Mouse (Mus musculus): Measurements from ENCODE around the gene Gramd1b. TPM values are rescaled to one million over a fixed set of nuclear protein-coding genes. Genes with fewer than 3 reads are reported as not detected.

Gene Gramd1b
- polyA plus RNA-seq, 1 experiment from 2014 or later = 13.5 TPM

DNA sequence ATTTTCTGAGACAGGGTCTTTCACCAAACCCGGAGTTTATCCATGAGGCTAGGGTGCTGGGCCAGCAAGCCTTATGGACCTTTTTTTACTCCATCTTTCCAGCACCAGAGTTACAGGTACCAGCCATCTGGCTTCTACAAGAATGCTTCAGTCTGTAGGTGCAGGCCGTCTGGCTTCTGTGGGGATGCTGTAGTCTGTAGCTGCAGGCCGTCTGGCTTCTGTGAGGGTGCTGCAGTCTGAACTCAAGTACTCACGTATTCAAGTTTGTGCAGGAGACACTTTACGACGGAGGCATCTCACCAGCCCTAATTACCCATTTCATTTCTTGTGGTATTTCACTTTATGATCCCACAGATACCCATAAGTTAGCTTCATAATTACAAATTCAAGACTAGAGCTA lies 14.0 kb upstream of the Gramd1b start:
- ATAC-seq (ENCODE audit: low FRiP score) = no peak
- no peak overlapping the region for H3K9ac ChIP-seq
- no peak overlapping the region for H3K4me2 ChIP-seq
- no peaks in the 10 kb centered on the region for H3K36me3 ChIP-seq
- no peak overlapping the region for H3K27ac ChIP-seq
- H3K9me3 ChIP-seq = no peaks in the 10 kb centered on the region
- WGBS = 80% methylated on average over 6 of the region's 6 CpGs
- no peak overlapping the region for H3K4me3 ChIP-seq
- no peaks in the 10 kb centered on the region for H3K27me3 ChIP-seq
- 0 out of 2 replicates have a peak, but pooled peaks cover 6% of the 10 kb centered on the region for H3K4me1 ChIP-seq (replicated peaks)

DNA sequence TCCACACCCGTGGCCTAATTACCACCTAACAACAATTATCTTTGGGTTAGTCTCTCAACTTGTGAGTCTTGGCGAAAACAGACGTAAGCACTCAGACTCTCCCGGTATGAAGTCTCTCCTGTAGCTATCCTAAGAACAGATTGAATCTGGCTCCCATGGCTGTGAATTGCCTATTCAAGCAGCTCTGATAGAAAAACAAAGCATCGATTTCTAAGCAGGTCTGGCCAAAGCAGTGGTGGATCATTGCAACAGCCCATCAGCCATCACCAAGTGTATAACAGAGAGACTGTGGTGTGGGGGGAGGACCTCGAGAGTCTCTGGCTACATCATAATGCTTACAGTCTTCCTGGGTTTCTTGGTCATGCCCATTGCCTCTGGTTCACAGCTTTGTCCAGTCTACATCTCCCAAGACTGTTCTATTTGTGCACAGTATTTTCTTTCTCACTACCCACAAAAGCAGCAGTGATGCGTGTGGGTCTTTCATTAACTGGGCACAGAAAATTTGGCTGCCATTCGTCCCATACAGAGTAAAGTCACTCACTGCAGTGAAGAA lies 8.5 kb upstream of the Gramd1b start:
- Histone ChIP-seq H3K4me2 (no peak overlapping the region), H3K9me3 (no peaks in the 10 kb centered on the region), H3K9ac (no peak overlapping the region), H3K4me3 (no peak overlapping the region), H3K4me1 (replicated peaks) (peaks cover 23% of the 10 kb centered on the region), H3K27ac (0 out of 2 replicates have a peak overlapping the region, but pooled peaks have one; percentile 12), H3K27me3 (no peaks in the 10 kb centered on the region), H3K36me3 (no peaks in the 10 kb centered on the region)
- peak; percentile 47 for ATAC-seq (ENCODE audit: low FRiP score)
- WGBS = 45% methylated on average over 8 of the region's 8 CpGs

DNA sequence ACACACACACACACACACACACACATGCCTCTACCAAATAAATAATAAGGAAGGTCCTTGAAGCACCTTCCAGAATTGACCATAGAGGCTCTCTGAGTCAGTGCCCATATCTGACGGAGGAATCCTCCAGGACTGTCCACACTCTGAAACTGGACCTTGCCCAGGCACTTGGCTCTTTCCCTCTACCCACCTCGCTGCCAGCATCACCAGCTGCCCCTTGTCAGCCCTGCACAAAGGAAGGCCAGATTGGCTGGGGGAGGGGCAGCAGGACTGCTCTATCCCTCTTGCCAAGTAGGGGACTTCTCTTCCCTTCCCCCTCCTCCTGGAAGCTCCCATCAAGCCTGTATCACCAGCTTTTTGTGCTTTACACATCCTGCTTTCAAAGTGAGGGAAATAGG lies 6.5 kb upstream of the Gramd1b start:
- no peaks in the 10 kb centered on the region for H3K27me3 ChIP-seq
- no peaks in the 10 kb centered on the region for H3K9me3 ChIP-seq
- H3K9ac ChIP-seq = no peak overlapping the region
- 25% methylated on average over 2 of the region's 2 CpGs for WGBS
- H3K4me1 ChIP-seq (replicated peaks) = peaks cover 23% of the 10 kb centered on the region
- H3K4me2 ChIP-seq = no peak overlapping the region
- ATAC-seq (ENCODE audit: low FRiP score) = peak; percentile 81
- no peak overlapping the region for H3K4me3 ChIP-seq
- peak overlapping the region; percentile 55 for H3K27ac ChIP-seq
- H3K36me3 ChIP-seq = no peaks in the 10 kb centered on the region

DNA sequence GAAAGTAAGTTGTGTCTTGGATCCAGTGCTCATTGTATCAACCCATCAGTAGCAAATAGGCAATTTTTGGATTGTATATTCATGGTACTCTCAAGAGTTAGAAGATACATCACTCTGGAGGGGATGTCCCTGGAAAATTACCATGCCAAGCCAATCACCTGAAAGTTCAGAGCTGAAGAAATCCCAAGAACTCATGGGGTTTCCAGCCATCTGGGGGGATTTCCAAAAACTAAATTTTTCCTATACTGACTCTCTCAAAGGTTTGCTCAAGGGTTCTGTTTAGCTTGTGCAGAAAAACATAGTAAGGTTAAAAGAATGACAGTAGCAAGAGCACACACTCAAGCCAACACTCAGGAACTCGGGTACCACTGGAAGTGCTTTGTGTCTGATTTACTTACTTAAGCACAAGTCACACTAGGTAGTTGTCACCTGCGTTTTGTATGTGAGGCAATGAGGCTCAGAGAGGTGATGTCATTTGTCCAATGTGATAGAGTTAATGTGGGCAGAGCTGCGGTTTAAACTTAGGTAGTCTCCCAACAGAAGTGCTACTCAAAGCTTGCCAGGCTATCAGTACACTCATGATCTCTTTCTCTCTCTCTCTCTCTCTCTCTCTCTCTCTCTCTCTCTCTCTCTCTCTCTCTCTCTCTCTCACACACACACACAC lies 6.0 kb upstream of the Gramd1b start:
- H3K4me1 ChIP-seq (replicated peaks) = peaks cover 23% of the 10 kb centered on the region
- H3K4me3 ChIP-seq = no peak overlapping the region
- H3K36me3 ChIP-seq = no peaks in the 10 kb centered on the region
- no peak overlapping the region for H3K9ac ChIP-seq
- no peaks in the 10 kb centered on the region for H3K27me3 ChIP-seq
- H3K9me3 ChIP-seq = no peaks in the 10 kb centered on the region
- H3K27ac ChIP-seq = no peak overlapping the region
- no peak for ATAC-seq (ENCODE audit: low FRiP score)
- 84% methylated on average over 3 of the region's 3 CpGs for WGBS
- H3K4me2 ChIP-seq = no peak overlapping the region

DNA sequence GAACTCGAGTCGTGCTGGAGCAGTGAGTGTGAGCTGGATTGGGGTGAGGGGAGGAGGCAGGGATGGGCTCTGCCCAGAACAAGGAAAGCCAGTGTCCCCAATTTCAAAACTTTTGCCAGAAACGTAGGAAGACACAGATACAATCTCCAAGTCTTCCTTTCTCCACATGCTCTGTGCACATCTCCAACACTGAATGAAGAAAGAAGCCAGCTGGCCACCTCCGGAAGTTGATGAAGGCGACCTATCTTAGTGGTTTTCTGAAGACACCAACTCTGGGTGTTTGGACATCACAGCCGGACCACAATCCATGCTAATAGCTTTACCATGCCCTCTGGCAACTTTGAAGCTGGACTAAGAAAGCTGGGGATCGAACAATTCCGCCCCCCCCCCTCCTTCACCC lies 647 bp downstream of the Gramd1b start:
- peak overlapping the region; percentile 77 for H3K9ac ChIP-seq
- WGBS = 71% methylated on average over 8 of the region's 8 CpGs
- H3K4me1 ChIP-seq (replicated peaks) = peaks cover 15% of the 10 kb centered on the region
- peaks cover 18% of the 10 kb centered on the region for H3K27me3 ChIP-seq
- no peak overlapping the region for H3K27ac ChIP-seq
- H3K9me3 ChIP-seq = no peaks in the 10 kb centered on the region
- no peaks in the 10 kb centered on the region for H3K36me3 ChIP-seq
- H3K4me3 ChIP-seq = peak overlapping the region; percentile 56
- ATAC-seq (ENCODE audit: low FRiP score) = no peak
- peak overlapping the region; percentile 84 for H3K4me2 ChIP-seq

DNA sequence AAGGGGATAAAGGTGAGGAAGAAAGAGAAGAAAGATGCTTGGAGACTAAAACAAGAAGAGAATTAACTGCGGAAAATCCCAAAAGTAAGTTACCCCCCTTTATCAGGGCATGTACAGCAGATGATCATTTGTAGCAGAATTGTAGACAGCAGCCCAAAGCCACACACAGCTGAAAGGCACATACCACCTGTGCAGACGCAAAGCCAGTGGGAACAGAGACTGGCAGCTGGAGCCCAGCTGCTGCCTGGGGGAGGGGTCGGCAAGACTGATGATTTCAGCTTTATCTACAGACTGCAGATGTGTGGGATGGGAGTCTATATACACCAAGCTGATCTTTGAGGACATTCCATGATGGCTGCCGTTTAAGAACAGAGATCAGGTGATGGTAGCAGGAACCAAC lies 2.5 kb downstream of the Gramd1b start:
- no peak overlapping the region for H3K4me2 ChIP-seq
- H3K27me3 ChIP-seq = peaks cover 18% of the 10 kb centered on the region
- no peak overlapping the region for H3K4me3 ChIP-seq
- 69% methylated on average over 4 of the region's 4 CpGs for WGBS
- H3K36me3 ChIP-seq = no peaks in the 10 kb centered on the region
- no peak overlapping the region for H3K27ac ChIP-seq
- H3K4me1 ChIP-seq (replicated peaks) = peaks cover 15% of the 10 kb centered on the region
- H3K9me3 ChIP-seq = no peaks in the 10 kb centered on the region
- H3K9ac ChIP-seq = no peak overlapping the region
- no peak for ATAC-seq (ENCODE audit: low FRiP score)

DNA sequence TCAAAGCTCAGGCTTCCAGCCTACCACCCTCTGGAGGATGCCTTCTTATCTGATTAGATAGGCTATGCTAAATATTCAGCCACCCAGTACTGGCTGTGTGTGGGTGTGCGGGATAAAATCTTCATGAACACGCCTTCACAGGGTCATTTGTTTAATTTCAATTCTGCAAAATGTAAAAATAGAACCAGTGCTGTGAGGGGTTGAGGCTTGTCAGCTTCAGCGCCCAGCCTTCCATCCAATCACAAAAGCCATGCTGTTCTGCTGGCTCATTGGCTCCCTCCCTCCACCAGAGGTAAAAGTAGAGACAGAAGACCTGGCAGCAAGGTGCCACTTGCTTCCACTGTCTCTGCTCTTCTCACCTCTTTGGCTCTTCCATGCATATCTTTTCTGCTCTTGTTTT lies 4.3 kb downstream of the Gramd1b start:
- Histone ChIP-seq H3K27ac (no peak overlapping the region), H3K9me3 (no peaks in the 10 kb centered on the region), H3K36me3 (no peaks in the 10 kb centered on the region), H3K4me2 (no peak overlapping the region), H3K9ac (no peak overlapping the region), H3K4me3 (no peak overlapping the region), H3K4me1 (replicated peaks) (peaks cover 22% of the 10 kb centered on the region), H3K27me3 (peaks cover 17% of the 10 kb centered on the region)
- 75% methylated on average over 3 of the region's 3 CpGs for WGBS
- ATAC-seq (ENCODE audit: low FRiP score) = no peak

DNA sequence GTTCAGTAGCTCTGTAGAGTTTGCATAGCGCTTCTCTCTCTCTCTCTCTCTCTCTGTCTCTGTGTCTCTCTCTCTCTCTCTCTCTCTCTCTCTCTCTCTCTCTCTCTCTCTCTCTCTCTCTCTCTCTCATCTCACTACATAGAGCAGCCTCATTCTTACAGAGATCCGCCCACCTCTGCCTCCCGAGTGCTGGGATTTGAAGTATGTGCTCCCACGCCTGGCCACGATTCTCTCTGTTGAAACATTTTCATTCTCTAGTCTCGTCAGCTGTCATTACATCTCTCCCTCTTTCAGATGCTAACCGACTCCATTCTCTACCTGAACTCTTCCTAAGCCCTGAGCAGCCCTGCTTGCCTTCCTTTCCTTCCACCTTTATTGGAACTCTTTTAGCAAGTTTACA lies 9.0 kb downstream of the Gramd1b start:
- H3K4me3 ChIP-seq = no peak overlapping the region
- no peaks in the 10 kb centered on the region for H3K36me3 ChIP-seq
- no peaks in the 10 kb centered on the region for H3K9me3 ChIP-seq
- ATAC-seq (ENCODE audit: low FRiP score) = no peak
- H3K4me2 ChIP-seq = no peak overlapping the region
- peaks cover 7% of the 10 kb centered on the region; the same call in 1 of the 2 replicates for H3K4me1 ChIP-seq (replicated peaks)
- H3K9ac ChIP-seq = no peak overlapping the region
- H3K27ac ChIP-seq = no peak overlapping the region
- H3K27me3 ChIP-seq = no peaks in the 10 kb centered on the region
- 76% methylated on average over 7 of the region's 7 CpGs for WGBS

DNA sequence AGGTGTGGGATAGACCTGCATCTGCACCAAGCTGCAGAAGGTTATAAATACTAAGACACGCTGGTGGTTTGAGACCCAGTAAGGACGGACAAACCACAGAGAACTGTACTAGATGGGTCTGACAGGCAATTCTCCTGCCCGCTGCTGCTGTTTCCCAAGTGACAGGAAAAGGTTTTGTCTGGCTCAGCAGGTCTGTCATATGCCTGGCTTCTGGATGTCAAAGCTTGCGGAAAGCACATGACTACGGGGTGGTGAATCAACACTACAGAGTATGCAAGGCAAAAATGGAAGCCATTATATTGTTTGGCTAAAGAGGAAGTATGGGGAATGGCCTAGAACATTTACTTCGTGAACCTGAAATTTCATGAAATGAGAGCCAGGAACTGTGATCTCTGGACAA lies 10.1 kb downstream of the Gramd1b start:
- no peak for ATAC-seq (ENCODE audit: low FRiP score)
- WGBS = 85% methylated on average over 6 of the region's 6 CpGs

DNA sequence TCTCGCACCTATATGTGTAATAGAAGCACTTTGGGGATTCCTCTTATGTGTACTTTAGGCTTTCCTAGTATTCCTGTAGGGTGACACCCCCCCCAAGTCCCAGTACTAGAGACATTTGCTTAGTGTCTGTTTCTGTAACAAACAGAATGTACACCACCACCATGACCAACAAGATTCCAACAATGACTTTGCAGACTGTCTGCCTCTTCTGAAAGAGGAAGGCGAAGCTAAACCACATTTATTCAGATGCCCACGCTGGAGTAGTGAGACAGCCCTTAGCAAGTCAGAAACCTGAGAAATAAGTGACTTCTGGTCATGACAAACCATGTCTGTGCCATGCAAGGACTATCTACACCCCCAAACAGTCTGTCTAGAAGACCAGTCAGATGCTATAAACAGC lies 11.9 kb downstream of the Gramd1b start:
- Histone ChIP-seq H3K27ac (no peak overlapping the region), H3K27me3 (no peaks in the 10 kb centered on the region), H3K36me3 (no peaks in the 10 kb centered on the region), H3K4me3 (no peak overlapping the region), H3K4me2 (no peak overlapping the region), H3K9ac (no peak overlapping the region), H3K9me3 (no peaks in the 10 kb centered on the region), H3K4me1 (replicated peaks) (peaks cover 7% of the 10 kb centered on the region; the same call in 1 of the 2 replicates)
- WGBS = 87% methylated on average over 3 of the region's 3 CpGs
- no peak for ATAC-seq (ENCODE audit: low FRiP score)

More for the DNA sequence above, 10.1 kb downstream of the Gramd1b start:
- Histone ChIP-seq H3K4me2 (no peak overlapping the region), H3K27me3 (no peaks in the 10 kb centered on the region), H3K4me1 (replicated peaks) (peaks cover 7% of the 10 kb centered on the region; the same call in 1 of the 2 replicates), H3K27ac (no peak overlapping the region), H3K36me3 (no peaks in the 10 kb centered on the region), H3K9ac (no peak overlapping the region), H3K4me3 (no peak overlapping the region), H3K9me3 (no peaks in the 10 kb centered on the region)

DNA sequence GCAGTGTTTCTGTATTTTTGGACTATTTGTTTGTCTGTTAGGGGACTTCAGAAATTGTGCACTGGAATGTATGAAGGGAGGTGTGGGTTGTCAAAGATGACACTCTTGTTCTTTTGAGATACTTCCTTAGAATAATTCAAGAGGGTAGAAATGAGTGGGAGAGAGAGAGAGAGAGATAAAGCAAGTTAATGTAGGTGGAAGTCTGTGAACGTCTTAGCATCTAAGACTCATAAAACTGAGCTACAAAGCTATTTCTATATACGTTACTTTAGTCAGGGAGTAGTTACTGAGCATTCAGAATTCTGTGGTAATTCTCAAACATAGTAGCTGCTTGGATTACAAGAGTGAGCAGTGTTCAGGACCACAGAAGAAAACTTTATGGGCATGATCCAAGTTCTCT lies 19.2 kb downstream of the Gramd1b start:
- ATAC-seq (ENCODE audit: low FRiP score) = no peak
- WGBS = 86% methylated on average over 2 of the region's 2 CpGs
- Histone ChIP-seq H3K4me2 (no peak overlapping the region), H3K36me3 (no peaks in the 10 kb centered on the region), H3K9me3 (no peaks in the 10 kb centered on the region), H3K9ac (no peak overlapping the region), H3K27ac (no peak overlapping the region), H3K27me3 (no peaks in the 10 kb centered on the region), H3K4me3 (no peak overlapping the region), H3K4me1 (replicated peaks) (no peaks in the 10 kb centered on the region)

DNA sequence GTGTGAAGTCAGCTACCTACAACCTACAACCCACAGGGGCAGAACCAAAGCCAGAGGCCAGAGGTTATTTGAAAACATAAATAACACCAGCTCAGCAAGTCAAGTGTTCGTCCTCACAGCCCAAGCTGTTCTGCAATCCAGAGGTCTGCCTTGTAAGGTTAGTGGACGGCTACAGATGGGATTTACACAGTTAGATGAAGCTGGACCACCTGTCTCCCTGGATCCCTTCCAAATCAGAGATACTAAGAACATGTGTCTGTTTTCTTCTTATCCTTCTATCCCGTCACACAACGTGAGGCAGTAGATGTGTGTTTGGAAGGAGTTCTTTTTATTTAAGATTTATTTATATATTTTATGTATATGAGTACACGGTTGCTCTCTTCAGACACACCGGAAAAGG lies 21.7 kb downstream of the Gramd1b start:
- WGBS = 83% methylated on average over 6 of the region's 6 CpGs
- no peaks in the 10 kb centered on the region for H3K9me3 ChIP-seq

DNA sequence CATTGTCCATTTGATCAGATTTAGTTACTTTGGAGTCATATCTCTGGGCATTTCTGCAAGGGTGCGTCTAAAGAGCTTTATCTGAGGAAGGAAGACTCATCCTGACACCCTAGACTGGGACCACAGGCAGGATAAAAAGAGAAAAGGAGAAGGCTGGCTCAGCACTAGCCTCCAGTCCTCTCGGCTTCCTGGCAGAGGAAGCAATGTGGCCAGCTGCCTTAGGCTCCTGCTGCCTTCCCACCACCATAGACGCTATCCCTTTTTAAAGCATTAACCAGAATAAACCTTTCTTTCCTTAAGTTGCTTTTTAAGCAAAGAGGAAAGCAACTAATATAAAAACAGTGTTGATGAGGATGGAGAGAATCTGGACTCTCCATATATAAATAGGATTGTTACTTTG lies 24.6 kb downstream of the Gramd1b start:
- no peak overlapping the region for H3K9ac ChIP-seq
- no peak overlapping the region for H3K4me2 ChIP-seq
- H3K27ac ChIP-seq = no peak overlapping the region
- H3K36me3 ChIP-seq = no peaks in the 10 kb centered on the region
- 83% methylated on average over 3 of the region's 3 CpGs for WGBS
- no peak for ATAC-seq (ENCODE audit: low FRiP score)
- H3K4me3 ChIP-seq = no peak overlapping the region
- no peaks in the 10 kb centered on the region for H3K4me1 ChIP-seq (replicated peaks)
- H3K9me3 ChIP-seq = no peaks in the 10 kb centered on the region
- H3K27me3 ChIP-seq = no peaks in the 10 kb centered on the region

More for the DNA sequence above, 21.7 kb downstream of the Gramd1b start:
- H3K27ac ChIP-seq = no peak overlapping the region
- H3K9ac ChIP-seq = no peak overlapping the region
- H3K4me1 ChIP-seq (replicated peaks) = no peaks in the 10 kb centered on the region
- no peaks in the 10 kb centered on the region for H3K36me3 ChIP-seq
- no peaks in the 10 kb centered on the region for H3K27me3 ChIP-seq
- H3K4me2 ChIP-seq = no peak overlapping the region
- ATAC-seq (ENCODE audit: low FRiP score) = no peak
- no peak overlapping the region for H3K4me3 ChIP-seq

Measured in hindbrain, embryonic 13.5 days (tissue).